Mouse (Mus musculus) testis, postnatal 14 days (tissue): ENCODE measurements around the gene Taco1.
"Not testable (repeated sequence)": the region's sequence is repeated elsewhere in the genome, so short reads cannot be mapped to it uniquely, and the experiment has no call there.

Source experiments
- DNase-seq: peaks from one replicate; pipeline ENCODE4 v3.0.0; 2021; ENCODE audit warnings: low spot score

The Taco1 gene

GRCm38 (mm10) chr11:106065923-106066571 is at the start of gene Taco1:
Gene Taco1, plus strand, starts transcription at chr11:106066061.
- peak; percentile 92 for DNase-seq

GRCm38 (mm10) chr11:106016440-106016839 is 49.4 kb upstream of the Taco1 start:
- DNase-seq = no peak

- DNase-seq = peak; percentile 36
Observed at GRCm38 (mm10) chr11:106020051-106020763, 45.7 kb upstream of the Taco1 start.

- DNase-seq = no peak
Observed at GRCm38 (mm10) chr11:106025774-106026173, 40.1 kb upstream of the Taco1 start.

- no peak for DNase-seq
Observed at GRCm38 (mm10) chr11:106026465-106027151, 39.3 kb upstream of the Taco1 start.

GRCm38 (mm10) chr11:106027607-106028006 is 38.3 kb upstream of the Taco1 start:
- no peak for DNase-seq

GRCm38 (mm10) chr11:106032074-106032473 is 33.8 kb upstream of the Taco1 start:
- not testable (repeated sequence) for DNase-seq

GRCm38 (mm10) chr11:106033491-106033919 is 32.4 kb upstream of the Taco1 start:
- no peak for DNase-seq

GRCm38 (mm10) chr11:106034986-106035385 is 30.9 kb upstream of the Taco1 start:
- no peak for DNase-seq

GRCm38 (mm10) chr11:106036548-106037417 is 29.1 kb upstream of the Taco1 start, which contains the start of gene Dcaf7:
Gene Dcaf7, plus strand, starts transcription at chr11:106036872.
- DNase-seq = peak; percentile 98

GRCm38 (mm10) chr11:106037418-106037751 is 28.5 kb upstream of the Taco1 start:
- peak; percentile 43 for DNase-seq

GRCm38 (mm10) chr11:106044349-106044748 is 21.5 kb upstream of the Taco1 start:
- no peak for DNase-seq

- DNase-seq = no peak
Observed at GRCm38 (mm10) chr11:106045256-106045655, 20.6 kb upstream of the Taco1 start.

- DNase-seq = no peak
Observed at GRCm38 (mm10) chr11:106045780-106046179, 20.1 kb upstream of the Taco1 start.

- no peak for DNase-seq
Observed at GRCm38 (mm10) chr11:106046584-106046983, 19.3 kb upstream of the Taco1 start.

GRCm38 (mm10) chr11:106053921-106054320 is 11.9 kb upstream of the Taco1 start:
- no peak for DNase-seq

GRCm38 (mm10) chr11:106054600-106054999 is 11.3 kb upstream of the Taco1 start:
- DNase-seq = no peak

GRCm38 (mm10) chr11:106055341-106055740 is 10.5 kb upstream of the Taco1 start:
- DNase-seq = no peak

GRCm38 (mm10) chr11:106056819-106057491 is 8.9 kb upstream of the Taco1 start:
- DNase-seq = no peak

- no peak for DNase-seq
Observed at GRCm38 (mm10) chr11:106058020-106058419, 7.8 kb upstream of the Taco1 start.

- DNase-seq = no peak
Observed at GRCm38 (mm10) chr11:106060549-106060948, 5.3 kb upstream of the Taco1 start.
